Mouse (Mus musculus): Measurements from ENCODE around the gene Ldlrad3. TPM values are rescaled to one million over a fixed set of nuclear protein-coding genes. Genes with fewer than 3 reads are reported as not detected.

Gene Ldlrad3
- total and polyA plus RNA-seq, 3 experiments, result 3.5 to 6.1 TPM; not detected in 1

DNA sequence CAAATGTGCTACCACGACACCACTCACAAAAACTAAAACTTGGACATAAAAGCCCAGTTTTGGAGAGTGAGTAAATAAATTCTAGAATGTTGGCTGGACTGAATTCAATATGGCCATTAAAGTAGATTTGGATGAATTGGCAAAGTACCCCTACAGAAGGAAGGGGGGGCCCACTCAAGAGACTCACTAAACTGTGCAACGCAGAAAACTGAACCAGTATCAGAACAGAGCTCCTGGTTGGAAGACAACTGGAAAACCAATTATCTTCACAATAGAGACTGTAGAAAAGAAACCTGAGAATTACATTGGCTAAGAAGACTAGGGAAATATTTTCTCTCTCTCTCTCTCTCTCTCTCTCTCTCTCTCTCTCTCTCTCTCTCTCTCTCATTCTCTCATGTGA is 45.0 kb downstream of the Ldlrad3 start:
- no peaks in the 10 kb centered on the region for H3K36me3 ChIP-seq (ENCODE audit: control insufficient read depth in 1 of 2, insufficient read depth in 2 of 2, low read length in 2 of 2)
- H3K9me3 ChIP-seq (replicated peaks; ENCODE audit: insufficient read depth, low read length), result no peaks in the 10 kb centered on the region
- no peaks in the 10 kb centered on the region for H3K27me3 ChIP-seq (ENCODE audit: control insufficient read depth in 1 of 2, insufficient read depth in 2 of 2, low read length in 2 of 2)
- no peak overlapping the region for H3K9ac ChIP-seq (ENCODE audit: control insufficient read depth, low read depth, low read length, poor library complexity, severe bottlenecking)
- H3K27ac ChIP-seq (ENCODE audit: control insufficient read depth, low read depth, low read length), result no peak overlapping the region
- no peaks in the 10 kb centered on the region for H3K79me2 ChIP-seq (ENCODE audit: control insufficient read depth, insufficient read depth, low read length, poor library complexity)
- no peak overlapping the region for H3K4me3 ChIP-seq (ENCODE audit: control insufficient read depth in 1 of 2, insufficient read depth in 1 of 2, low read depth in 2 of 2, low read length in 2 of 2)
- H3K4me1 ChIP-seq (ENCODE audit: control insufficient read depth in 1 of 2, insufficient read depth in 2 of 2, low read length in 2 of 2), result no peaks in the 10 kb centered on the region
- no peak for DNase-seq (ENCODE audit: low read depth, low spot score)
- TF ChIP-seq CTCF (IDR thresholded peaks at IDR 0.05 in 2 of 3, conservative IDR thresholded peaks at IDR 0.05 in 1 of 3; ENCODE audit: control insufficient read depth in 1 of 3, insufficient read depth in 1 of 3, low read depth in 2 of 3, low read length in 3 of 3, poor library complexity in 1 of 3, severe bottlenecking in 1 of 3), result no peak

DNA sequence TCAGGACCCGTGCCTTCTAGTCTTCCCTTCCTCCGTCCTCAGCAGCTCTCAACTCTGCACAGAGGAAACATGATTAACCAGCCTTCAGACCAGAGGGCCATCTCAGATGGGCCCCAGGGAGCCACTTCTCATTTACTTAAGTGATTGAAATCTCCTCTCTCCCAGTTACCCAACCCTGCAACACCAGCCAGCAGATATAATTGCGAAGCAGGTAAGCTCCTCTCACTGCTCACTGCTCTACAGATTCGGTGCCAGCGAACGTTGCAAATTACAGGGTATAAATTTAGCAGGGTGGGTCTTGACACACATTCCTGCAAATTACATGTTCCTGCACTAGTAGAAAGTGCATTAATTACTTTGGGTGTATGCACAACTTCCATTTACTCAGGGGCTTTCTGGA is 48.3 kb downstream of the Ldlrad3 start:
- no peak overlapping the region for H3K9ac ChIP-seq (ENCODE audit: control insufficient read depth, low read depth, low read length, poor library complexity, severe bottlenecking)
- H3K36me3 ChIP-seq (ENCODE audit: control insufficient read depth in 1 of 2, insufficient read depth in 2 of 2, low read length in 2 of 2), result no peaks in the 10 kb centered on the region
- H3K27me3 ChIP-seq (ENCODE audit: control insufficient read depth in 1 of 2, insufficient read depth in 2 of 2, low read length in 2 of 2), result no peaks in the 10 kb centered on the region
- H3K4me1 ChIP-seq (ENCODE audit: control insufficient read depth in 1 of 2, insufficient read depth in 2 of 2, low read length in 2 of 2), result no peaks in the 10 kb centered on the region
- TF ChIP-seq ZMIZ1 (IDR thresholded peaks at IDR 0.05; ENCODE audit: low read depth, low read length) (no peak), MEF2A (IDR thresholded peaks at IDR 0.05; ENCODE audit: extremely low read depth, insufficient replicate concordance, low read depth, low read length, poor library complexity, severe bottlenecking) (no peak), MYB (IDR thresholded peaks at IDR 0.05; ENCODE audit: low read depth, low read length) (no peak), USF1 (IDR thresholded peaks at IDR 0.05; ENCODE audit: low read depth, low read length) (no peak), E2F4 (IDR thresholded peaks at IDR 0.05; ENCODE audit: borderline replicate concordance, low read depth, low read length) (no peak), KAT2A (conservative IDR thresholded peaks at IDR 0.05; ENCODE audit: low read depth, low read length) (no peak), NRF1 (IDR thresholded peaks at IDR 0.05; ENCODE audit: insufficient read depth, low read depth, low read length, poor library complexity, severe bottlenecking) (no peak)
- DNase-seq (ENCODE audit: low read depth, low spot score), result no peak
- no peak overlapping the region for H3K4me3 ChIP-seq (ENCODE audit: control insufficient read depth in 1 of 2, insufficient read depth in 1 of 2, low read depth in 2 of 2, low read length in 2 of 2)
- H3K9me3 ChIP-seq (replicated peaks; ENCODE audit: insufficient read depth, low read length), result no peaks in the 10 kb centered on the region
- no peak overlapping the region for H3K27ac ChIP-seq (ENCODE audit: control insufficient read depth, low read depth, low read length)
- no peaks in the 10 kb centered on the region for H3K79me2 ChIP-seq (ENCODE audit: control insufficient read depth, insufficient read depth, low read length, poor library complexity)

- DNase-seq (ENCODE audit: low read depth, low spot score), result no peak
- no peak overlapping the region for H3K4me3 ChIP-seq (ENCODE audit: control insufficient read depth in 1 of 2, insufficient read depth in 1 of 2, low read depth in 2 of 2, low read length in 2 of 2)
- no peaks in the 10 kb centered on the region for H3K27me3 ChIP-seq (ENCODE audit: control insufficient read depth in 1 of 2, insufficient read depth in 2 of 2, low read length in 2 of 2)
- H3K36me3 ChIP-seq (ENCODE audit: control insufficient read depth in 1 of 2, insufficient read depth in 2 of 2, low read length in 2 of 2), result no peaks in the 10 kb centered on the region
- H3K9me3 ChIP-seq (replicated peaks; ENCODE audit: insufficient read depth, low read length), result no peaks in the 10 kb centered on the region
- H3K79me2 ChIP-seq (ENCODE audit: control insufficient read depth, insufficient read depth, low read length, poor library complexity), result no peaks in the 10 kb centered on the region
- TF ChIP-seq MEF2A (IDR thresholded peaks at IDR 0.05; ENCODE audit: extremely low read depth, insufficient replicate concordance, low read depth, low read length, poor library complexity, severe bottlenecking) (no peak), MYB (IDR thresholded peaks at IDR 0.05; ENCODE audit: low read depth, low read length) (no peak), MAZ (IDR thresholded peaks at IDR 0.05; ENCODE audit: low read depth, low read length) (no peak), RAD21 (IDR thresholded peaks at IDR 0.05; ENCODE audit: low read depth, low read length) (no peak), ELF1 (IDR thresholded peaks at IDR 0.05; ENCODE audit: low read depth, low read length) (no peak), MXI1 (IDR thresholded peaks at IDR 0.05; ENCODE audit: low read depth, low read length) (no peak), ZKSCAN1 (IDR thresholded peaks at IDR 0.05; ENCODE audit: low read depth, low read length) (no peak), HCFC1 (IDR thresholded peaks at IDR 0.05; ENCODE audit: low read depth, low read length) (no peak), MAX (IDR thresholded peaks at IDR 0.05; ENCODE audit: low read length) (no peak)
- no peaks in the 10 kb centered on the region for H3K4me1 ChIP-seq (ENCODE audit: control insufficient read depth in 1 of 2, insufficient read depth in 2 of 2, low read length in 2 of 2)
- H3K9ac ChIP-seq (ENCODE audit: control insufficient read depth, low read depth, low read length, poor library complexity, severe bottlenecking), result no peak overlapping the region
- H3K27ac ChIP-seq (ENCODE audit: control insufficient read depth, low read depth, low read length), result no peak overlapping the region
Observed at GRCm38 (mm10) chr2:102136184-102136583, 50.0 kb downstream of the Ldlrad3 start.
